Mouse (Mus musculus) liver, embryonic 14.5 days (tissue): ENCODE data around the gene Fbll1. TPM values are rescaled to one million over a fixed set of nuclear protein-coding genes. Genes with fewer than 3 reads are reported as not detected.

ENCODE experiments used
- ATAC-seq: fragments of 200-750 bp; cut with Nextera tagmentation; 2 replicates; pipeline ENCODE4 v1.8.0; 2017; ENCODE audit warnings: moderate number of reproducible peaks, mild to moderate bottlenecking, moderate library complexity; ENCODE audit not compliant: insufficient read depth
- DNase-seq, 3 experiments: peaks; one replicate each; pipeline ENCODE4 v3.0.0-alpha.2; 2012 to 2013; ENCODE audit warnings: low read depth in 3 of 3, low spot score in 3 of 3
- H3K27ac ChIP-seq: fragments of 300-500 bp; sonication (generic); 2 replicates; pipeline ENCODE4 v1.5.1; 2014; ENCODE audit warnings: moderate library complexity, mild to moderate bottlenecking, control low read depth, inconsistent platforms
- H3K27me3 ChIP-seq: fragments of 300-500 bp; sonication (generic); 2 replicates; pipeline ENCODE4 v1.6.1; 2014; ENCODE audit warnings: mild to moderate bottlenecking, low read length, moderate library complexity; ENCODE audit not compliant: control insufficient read depth, insufficient read depth
- H3K36me3 ChIP-seq: fragments of 300-500 bp; sonication (generic); replicated peaks from 2 replicates; pipeline ENCODE4 v1.6.1; 2014; ENCODE audit warnings: low read depth; ENCODE audit not compliant: control insufficient read depth, insufficient read depth
- H3K4me1 ChIP-seq, 2 experiments: fragments of 200-500 bp in 1 of 2; fragments of 300-500 bp in 1 of 2; sonication (generic) in 1 of 2; replicated peaks; 2 replicates each; pipeline ENCODE4 v1.6.1; 2012 to 2014; ENCODE audit warnings: antibody characterized with exemption in 1 of 2, inconsistent platforms in 1 of 2, low read length in 1 of 2; ENCODE audit not compliant: control insufficient read depth in 2 of 2, insufficient read depth in 2 of 2
- H3K4me2 ChIP-seq: fragments of 300-500 bp; sonication (generic); 2 replicates; pipeline ENCODE4 v1.6.1; 2014; ENCODE audit warnings: low read depth, mild to moderate bottlenecking, control low read depth, moderate library complexity
- H3K4me3 ChIP-seq, 2 experiments: fragments of 200-500 bp in 1 of 2; fragments of 300-500 bp in 1 of 2; sonication (generic) in 1 of 2; 2 replicates each; pipeline ENCODE4 v1.5.1; 2012 to 2014; ENCODE audit warnings: low read depth in 2 of 2, low read length in 2 of 2, mild to moderate bottlenecking in 2 of 2, control low read depth in 1 of 2, inconsistent platforms in 1 of 2, moderate library complexity in 1 of 2; ENCODE audit not compliant: insufficient read depth in 1 of 2
- H3K9ac ChIP-seq: fragments of 300-500 bp; sonication (generic); replicated peaks from 2 replicates; pipeline ENCODE4 v1.6.1; 2014; ENCODE audit warnings: mild to moderate bottlenecking, control low read depth, moderate library complexity
- H3K9me3 ChIP-seq: fragments of 300-500 bp; sonication (generic); 2 replicates; pipeline ENCODE4 v1.6.1; 2016; ENCODE audit warnings: low read length, mixed read lengths; ENCODE audit not compliant: control insufficient read depth
- CTCF ChIP-seq: IDR thresholded peaks from 2 replicates; pipeline ENCODE4 v1.5.1; 2016; ENCODE audit warnings: antibody characterized with exemption, low read depth, control low read depth
- EP300 ChIP-seq: IDR thresholded peaks from 2 replicates; pipeline ENCODE4 v1.6.1; 2016; ENCODE audit warnings: antibody characterized with exemption, low read depth
- WGBS: fragments of 180-500 bp; shearing (Covaris S2); extraction: QIAGEN DNeasy Blood & Tissue Kit; methylation state at CpG from one replicate; pipeline ENCODE4 v1.1.7; 2014; ENCODE audit not compliant: insufficient replicate concordance; 5-methylcytosine and 5-hydroxymethylcytosine counted together
- polyA plus RNA-seq, 2 experiments: library from polyadenylated mRNA; depleted of rRNA in 1 of 2; stranded (reverse) in 1 of 2; unstranded in 1 of 2; fragments of >200 nt; fragmentation: Nextera tagmentation in 1 of 2; extraction: Ambion mirVana in 1 of 2; gene quantifications; 2 replicates each; pipeline versions ENCODE4 v1.2.1 to v1.2.3; 2012 to 2014

Fbll1 gene
- polyA plus RNA-seq, 2 experiments: not detected

DNA sequence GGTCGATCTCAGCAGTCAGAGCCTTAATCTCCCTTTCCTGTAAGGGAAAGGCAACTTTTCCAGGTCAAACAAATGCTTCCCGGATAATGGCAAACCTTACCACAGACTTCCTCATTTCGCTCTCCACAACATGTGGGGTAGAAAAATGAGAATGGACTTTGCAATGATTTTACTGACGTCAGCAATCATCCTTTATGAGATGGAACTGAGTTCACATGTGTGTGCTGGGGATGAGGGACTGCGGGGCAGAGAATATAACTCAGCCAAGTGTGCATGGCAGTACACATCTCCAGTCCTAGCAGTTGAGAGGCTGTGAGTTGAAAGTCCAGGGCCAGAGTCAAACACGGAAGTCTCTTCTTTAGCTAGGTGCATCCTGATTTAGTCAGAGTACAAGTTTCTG is 34.6 kb upstream of the Fbll1 start:
- peaks cover 18% of the 10 kb centered on the region for H3K36me3 ChIP-seq

DNA sequence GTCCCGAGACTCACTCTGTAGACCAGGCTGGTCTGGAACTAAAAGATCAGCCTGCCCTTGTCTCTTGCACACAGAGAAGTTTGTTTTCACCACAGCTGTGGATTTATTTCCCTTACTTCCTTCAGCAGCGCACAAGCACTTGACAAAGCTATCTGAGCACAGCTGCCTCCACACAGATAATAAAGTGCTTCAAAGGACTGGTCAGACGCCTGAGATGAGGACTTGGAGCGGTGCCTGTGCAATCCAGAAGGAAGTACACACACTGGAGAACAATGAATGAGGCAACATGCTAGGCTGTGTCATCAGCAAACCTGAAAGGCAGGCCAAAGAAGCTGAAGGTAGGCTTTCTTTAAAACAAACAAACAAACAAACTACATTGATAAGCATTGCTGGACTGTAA is 33.5 kb upstream of the Fbll1 start:
- ATAC-seq (no peak), DNase-seq (no peak)
- TF ChIP-seq EP300 (no peak), CTCF (no peak)
- Histone ChIP-seq H3K4me3 (no peak overlapping the region), H3K9ac (no peak overlapping the region), H3K9me3 (no peaks in the 10 kb centered on the region), H3K27ac (no peak overlapping the region), H3K36me3 (peaks cover 23% of the 10 kb centered on the region), H3K27me3 (no peaks in the 10 kb centered on the region), H3K4me1 (peaks cover 3 to 8% of the 10 kb centered on the region in 2 experiments), H3K4me2 (no peak overlapping the region)
- 49% methylated on average over 4 of the region's 4 CpGs for WGBS

More for the DNA sequence above, 34.6 kb upstream of the Fbll1 start:
- Histone ChIP-seq H3K9me3 (no peaks in the 10 kb centered on the region), H3K27ac (no peak overlapping the region), H3K4me1 (peaks cover 8 to 11% of the 10 kb centered on the region in 2 experiments), H3K4me3 (peak overlapping the region; percentile 91 to 92), H3K4me2 (peak overlapping the region; percentile 86), H3K27me3 (no peaks in the 10 kb centered on the region), H3K9ac (peak overlapping the region; percentile 86)
- TF ChIP-seq CTCF: no peak
- no peak for TF ChIP-seq EP300
- DNase-seq: no peak
- ATAC-seq: no peak
- 30% methylated on average over 6 of the region's 6 CpGs for WGBS

DNA sequence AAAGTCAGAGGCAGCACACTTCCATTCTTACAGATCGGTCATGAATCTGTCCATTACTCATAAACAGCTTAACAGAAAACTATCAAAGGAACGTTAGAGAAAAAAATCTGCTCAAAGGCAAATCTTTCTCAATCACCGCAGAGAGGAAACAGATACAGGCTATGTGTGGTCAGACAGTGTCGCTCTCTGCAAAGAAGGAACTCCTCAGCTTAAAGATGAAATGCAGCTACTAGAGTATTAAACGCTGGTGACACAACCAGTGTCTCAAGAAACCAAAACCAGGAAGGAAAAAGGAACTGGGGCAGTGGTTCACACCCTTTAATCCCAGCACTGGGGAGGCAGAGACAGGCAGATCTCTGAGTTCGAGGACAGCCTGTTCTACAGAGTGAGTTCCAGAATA is 29.0 kb upstream of the Fbll1 start:
- Histone ChIP-seq H3K4me2 (no peak overlapping the region), H3K27ac (no peak overlapping the region), H3K4me1 (no peaks in the 10 kb centered on the region; a peak in 1 of 4 replicates), H3K4me3 (no peak overlapping the region), H3K36me3 (peaks cover 52% of the 10 kb centered on the region), H3K9me3 (no peaks in the 10 kb centered on the region), H3K9ac (no peak overlapping the region), H3K27me3 (no peaks in the 10 kb centered on the region)
- WGBS: 67% methylated on average over 6 of the region's 6 CpGs
- no peak for TF ChIP-seq EP300
- no peak for TF ChIP-seq CTCF
- DNase-seq: no peak
- ATAC-seq: no peak

DNA sequence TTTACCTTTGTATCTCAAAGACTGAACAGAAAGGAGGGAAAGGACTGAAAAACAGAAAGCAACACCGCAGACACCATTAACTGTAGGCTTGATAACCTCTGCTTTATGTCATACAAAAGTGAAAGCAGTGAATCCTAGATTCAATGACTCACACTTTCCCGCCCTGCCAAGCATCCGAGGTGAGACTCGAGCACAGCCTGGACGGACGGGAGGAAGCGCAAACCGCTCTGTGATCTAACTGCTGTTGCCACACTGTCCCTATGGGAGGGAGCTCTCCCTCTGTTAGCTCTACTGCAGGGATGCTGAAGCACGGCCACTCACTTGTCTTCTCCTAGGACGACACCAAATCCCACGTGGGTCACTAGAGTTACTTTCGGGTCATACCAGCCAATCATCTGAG is 17.6 kb upstream of the Fbll1 start:
- ATAC-seq (no peak), DNase-seq (no peak)
- H3K9me3 ChIP-seq: no peaks in the 10 kb centered on the region
- WGBS: 80% methylated on average over 12 of the region's 12 CpGs
- H3K27ac ChIP-seq: no peak overlapping the region
- H3K4me1 ChIP-seq: no peaks in the 10 kb centered on the region
- peaks cover 75% of the 10 kb centered on the region for H3K36me3 ChIP-seq
- H3K27me3 ChIP-seq: no peaks in the 10 kb centered on the region
- H3K4me2 ChIP-seq: no peak overlapping the region
- H3K9ac ChIP-seq: no peak overlapping the region
- no peak overlapping the region for H3K4me3 ChIP-seq
- no peak for TF ChIP-seq EP300
- TF ChIP-seq CTCF: no peak

DNA sequence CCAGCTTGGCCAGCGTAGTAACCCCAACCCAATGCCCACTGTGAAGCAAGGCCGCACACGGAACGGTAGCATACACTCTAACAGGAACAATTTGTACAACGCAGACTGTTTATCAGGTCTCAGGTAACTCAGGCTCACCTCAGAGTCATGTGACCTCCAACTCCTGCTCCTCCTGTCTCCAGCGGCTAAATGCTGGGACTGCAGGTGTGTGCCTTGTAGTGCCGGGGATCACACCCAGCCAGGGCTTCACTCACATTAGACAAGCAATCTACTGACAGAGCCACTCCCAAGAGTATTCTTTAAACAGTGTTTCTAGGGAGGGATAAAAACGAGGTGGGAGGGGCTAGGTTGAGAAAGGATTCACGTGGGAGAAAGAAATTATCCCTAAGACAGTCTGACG is 12.8 kb upstream of the Fbll1 start:
- no peaks in the 10 kb centered on the region for H3K9me3 ChIP-seq
- no peak overlapping the region for H3K4me2 ChIP-seq
- no peak overlapping the region for H3K9ac ChIP-seq
- no peak overlapping the region for H3K4me3 ChIP-seq
- no peaks in the 10 kb centered on the region for H3K4me1 ChIP-seq
- H3K27me3 ChIP-seq: no peaks in the 10 kb centered on the region
- WGBS: 79% methylated on average over 10 of the region's 10 CpGs
- no peak overlapping the region for H3K27ac ChIP-seq
- peaks cover 62% of the 10 kb centered on the region for H3K36me3 ChIP-seq
- no peak for ATAC-seq
- TF ChIP-seq CTCF (no peak), EP300 (no peak)
- no peak for DNase-seq
